16 mouse cellular contexts compared by ENCODE assay signal in genomic region chr4:135283417-135283816, GRCm38 (mm10).
"Had no signal": no experiment of that assay in that cellular context is flagged by ENCODE, and none has a peak within 500 bp of the region (broad histone marks: within the 10 kb centered on the region; RNA-seq: fewer than 3 reads in every experiment).

No protein-coding gene starts in this region.

- H3K27me3 ChIP-seq: limb, embryonic 12.5 days; limb, embryonic 15.5 days; liver, embryonic 15.5 days; lung, embryonic 15.5 days; megakaryocyte, embryonic 14.5 days; midbrain, embryonic 13.5 days; neural tube, embryonic 13.5 days had no signal

- H3K4me3 ChIP-seq: layer of hippocampus, adult 2 months; limb, embryonic 12.5 days; limb, embryonic 15.5 days; liver, embryonic 15.5 days; lung, embryonic 15.5 days; megakaryocyte, embryonic 14.5 days; midbrain, embryonic 10.5 days; midbrain, embryonic 13.5 days; myocyte; neural tube, embryonic 13.5 days had no signal

- H3K4me2 ChIP-seq: limb, embryonic 12.5 days; limb, embryonic 15.5 days; liver, embryonic 15.5 days; lung, embryonic 15.5 days; midbrain, embryonic 13.5 days; neural tube, embryonic 13.5 days had no signal

- H3K27ac ChIP-seq: kidney, postnatal 0 days; layer of hippocampus, adult 2 months; limb, embryonic 12.5 days; limb, embryonic 15.5 days; midbrain, embryonic 10.5 days; midbrain, embryonic 13.5 days; neural tube, embryonic 13.5 days had no signal

- ATAC-seq: midbrain, embryonic 13.5 days; midbrain, embryonic 16.5 days had no signal

- H3K9me3 ChIP-seq: limb, embryonic 12.5 days; limb, embryonic 15.5 days; liver, embryonic 15.5 days; lung, embryonic 15.5 days; megakaryocyte, embryonic 14.5 days; midbrain, embryonic 10.5 days; midbrain, embryonic 13.5 days; neural tube, embryonic 13.5 days had no signal

- H3K9ac ChIP-seq: limb, embryonic 12.5 days; limb, embryonic 15.5 days; liver, embryonic 15.5 days; lung, embryonic 15.5 days; midbrain, embryonic 13.5 days; neural tube, embryonic 13.5 days had no signal

- H3K36me3 ChIP-seq: limb, embryonic 12.5 days; limb, embryonic 15.5 days; liver, embryonic 15.5 days; lung, embryonic 15.5 days; midbrain, embryonic 10.5 days; midbrain, embryonic 13.5 days; neural tube, embryonic 13.5 days had no signal

- DNase-seq: layer of hippocampus, adult 9-11 months; retina, postnatal 1 day; thymus, adult 18-20 months; thymus, postnatal 36 days had no signal
